Mouse (Mus musculus) kidney, adult 18-20 months (tissue): ENCODE data around the gene Wdr6.
"Not testable (repeated sequence)": the region's sequence is repeated elsewhere in the genome, so short reads cannot be mapped to it uniquely, and the experiment has no call there.

Experiments
- DNase-seq: peaks from one replicate; pipeline ENCODE4 v3.0.0; 2021

Wdr6 gene

DNA sequence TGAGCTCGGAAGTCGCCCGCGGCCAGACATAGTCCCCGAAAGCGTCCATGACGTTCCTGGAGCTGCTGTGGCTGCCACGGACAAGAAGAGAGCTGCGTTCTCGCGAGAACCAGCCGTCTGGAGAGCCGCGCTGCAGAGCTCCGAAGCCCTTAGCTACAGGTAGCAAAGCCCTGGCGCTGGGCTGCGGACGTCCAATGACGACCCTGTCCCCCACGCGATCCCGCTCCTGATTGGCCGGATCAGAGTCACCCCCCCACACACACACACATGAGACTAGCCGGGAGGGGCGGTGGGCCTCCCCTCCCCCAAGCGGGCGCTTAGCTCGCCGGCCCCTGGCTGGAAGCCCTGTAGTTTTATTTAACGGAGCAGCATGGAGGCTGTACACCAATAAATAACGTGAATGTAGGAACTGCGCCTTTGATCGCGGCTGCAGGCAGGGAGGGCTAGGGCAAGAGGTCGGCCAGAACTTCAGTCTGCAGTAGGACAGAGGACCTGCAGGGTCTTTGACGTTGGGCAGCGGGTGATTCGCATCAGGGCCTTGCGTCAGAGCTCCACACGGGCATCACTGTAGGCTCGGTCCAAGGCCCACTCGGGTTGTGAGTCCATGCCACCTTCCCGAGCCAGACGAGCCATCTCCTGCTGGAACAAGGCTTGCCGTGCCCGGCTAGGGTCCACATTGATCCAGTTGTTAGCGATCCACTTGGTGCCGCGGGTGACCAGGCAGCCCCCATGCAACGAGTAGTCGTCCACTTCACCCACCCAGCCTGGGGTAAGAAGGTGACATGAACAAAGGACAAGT lies at the start of gene Wdr6:
Gene Wdr6 (minus strand): TSS at position 195 of the 799 bp plus-strand sequence.
- peak; percentile 89 for DNase-seq

GRCm38 (mm10) chr9:108628141-108628540 lies 49.6 kb upstream of the Wdr6 start:
- DNase-seq = no peak

DNA sequence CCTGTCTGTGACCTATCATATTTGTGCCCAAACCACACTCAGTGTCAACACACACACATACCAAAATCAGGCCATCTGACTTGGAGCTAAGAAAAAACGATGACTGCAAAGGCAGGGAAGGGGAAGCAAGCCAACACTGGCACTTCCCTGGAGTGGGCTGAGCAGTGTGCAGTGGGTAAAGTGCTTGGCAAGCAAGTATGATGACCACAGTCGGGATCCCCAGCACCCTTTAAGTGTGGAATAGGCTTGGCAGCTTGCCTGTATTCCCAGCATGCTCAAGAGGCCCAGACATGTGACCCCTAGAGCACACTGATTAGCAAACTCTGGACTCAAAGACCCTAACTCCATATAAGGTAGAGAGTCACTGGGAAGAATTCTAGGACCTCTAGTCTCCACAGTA lies 48.0 kb upstream of the Wdr6 start:
- DNase-seq = peak; percentile 23

DNA sequence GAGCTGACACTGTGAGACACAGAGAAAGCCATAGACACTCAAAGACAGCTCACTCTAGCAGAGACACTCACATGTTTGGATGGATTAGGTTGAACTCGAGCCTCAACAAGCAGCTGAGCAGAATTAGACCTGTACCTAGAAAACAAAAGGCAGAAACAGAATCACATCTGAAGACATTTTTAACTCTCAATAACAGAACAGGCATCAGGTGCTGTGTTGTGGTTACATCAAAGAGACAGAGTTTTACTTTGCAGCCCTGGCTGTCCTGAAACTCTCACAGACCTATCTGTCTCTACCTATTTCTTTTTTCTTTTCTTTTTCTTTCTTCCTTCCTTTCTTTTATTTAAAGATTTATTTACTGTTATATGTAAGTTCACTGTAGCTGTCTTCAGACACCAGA lies 38.8 kb upstream of the Wdr6 start:
- DNase-seq = no peak

DNA sequence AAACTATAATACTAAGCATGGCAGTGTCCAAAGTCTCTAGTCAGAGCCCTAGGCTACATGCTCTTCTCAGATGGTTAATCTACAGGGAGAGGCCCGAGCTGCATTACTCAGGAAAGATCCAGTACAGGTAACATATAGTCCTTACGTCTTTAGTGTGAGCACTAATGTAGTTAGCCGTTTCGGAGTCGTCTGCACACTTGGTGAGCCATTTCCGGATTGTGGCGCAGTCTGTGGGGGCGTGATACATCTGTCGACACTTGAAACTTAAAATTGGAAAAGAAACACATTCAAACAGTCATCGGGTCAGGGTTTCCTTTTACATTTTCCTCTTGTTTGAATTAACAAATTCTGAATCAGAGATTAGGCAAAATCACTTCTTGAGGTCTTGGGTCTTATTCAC lies 32.9 kb upstream of the Wdr6 start:
- no peak for DNase-seq

- no peak for DNase-seq
Observed at GRCm38 (mm10) chr9:108608889-108609288, 30.4 kb upstream of the Wdr6 start.

DNA sequence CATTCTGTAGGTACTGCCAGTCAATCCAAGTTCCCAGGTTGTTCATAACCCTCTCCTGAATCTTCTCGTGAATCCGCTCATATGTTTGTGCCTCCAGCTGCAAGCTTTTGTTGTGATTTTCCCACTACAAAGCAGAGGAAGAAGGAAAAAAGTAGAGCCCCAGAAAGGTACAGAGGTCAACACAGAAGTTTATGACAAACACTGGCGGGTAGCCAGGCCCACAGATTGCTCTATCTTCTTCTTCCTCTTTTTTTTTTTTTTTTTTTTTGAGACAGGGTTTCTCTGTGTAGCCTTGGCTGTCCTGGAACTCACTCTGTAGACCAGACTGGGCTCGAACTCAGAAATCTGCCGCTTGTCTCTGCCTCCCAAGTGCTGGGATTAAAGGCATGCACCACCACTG lies 29.4 kb upstream of the Wdr6 start:
- DNase-seq = not testable (repeated sequence)

- DNase-seq = no peak
Observed at GRCm38 (mm10) chr9:108601986-108602385, 23.4 kb upstream of the Wdr6 start.

- no peak for DNase-seq
Observed at GRCm38 (mm10) chr9:108600011-108600410, 21.5 kb upstream of the Wdr6 start.

DNA sequence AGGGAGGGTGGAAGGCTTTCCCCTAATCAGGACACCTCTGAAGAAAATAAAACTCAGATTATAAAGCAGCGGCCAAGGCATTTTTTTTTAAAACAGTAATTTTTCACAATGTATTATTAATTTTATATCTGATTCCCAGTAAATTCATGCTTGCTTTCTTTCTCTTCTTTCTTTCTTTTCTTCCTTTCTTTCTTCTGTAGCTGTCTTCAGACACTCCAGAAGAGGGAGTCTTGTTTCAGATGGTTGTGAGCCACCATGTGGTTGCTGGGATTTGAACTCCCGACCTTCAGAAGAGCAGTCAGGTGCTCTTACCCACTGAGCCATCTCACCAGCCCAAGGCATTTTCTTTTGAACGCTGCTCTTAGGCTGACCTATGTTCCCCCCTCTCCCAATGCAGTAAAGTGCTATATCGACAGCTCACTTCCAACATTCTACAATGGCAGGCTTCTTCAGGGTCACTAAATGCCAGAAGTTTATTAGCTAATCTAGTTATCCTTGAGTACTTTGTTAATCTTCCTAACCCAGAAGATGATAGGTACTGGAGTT lies 20.6 kb upstream of the Wdr6 start:
- no peak for DNase-seq

DNA sequence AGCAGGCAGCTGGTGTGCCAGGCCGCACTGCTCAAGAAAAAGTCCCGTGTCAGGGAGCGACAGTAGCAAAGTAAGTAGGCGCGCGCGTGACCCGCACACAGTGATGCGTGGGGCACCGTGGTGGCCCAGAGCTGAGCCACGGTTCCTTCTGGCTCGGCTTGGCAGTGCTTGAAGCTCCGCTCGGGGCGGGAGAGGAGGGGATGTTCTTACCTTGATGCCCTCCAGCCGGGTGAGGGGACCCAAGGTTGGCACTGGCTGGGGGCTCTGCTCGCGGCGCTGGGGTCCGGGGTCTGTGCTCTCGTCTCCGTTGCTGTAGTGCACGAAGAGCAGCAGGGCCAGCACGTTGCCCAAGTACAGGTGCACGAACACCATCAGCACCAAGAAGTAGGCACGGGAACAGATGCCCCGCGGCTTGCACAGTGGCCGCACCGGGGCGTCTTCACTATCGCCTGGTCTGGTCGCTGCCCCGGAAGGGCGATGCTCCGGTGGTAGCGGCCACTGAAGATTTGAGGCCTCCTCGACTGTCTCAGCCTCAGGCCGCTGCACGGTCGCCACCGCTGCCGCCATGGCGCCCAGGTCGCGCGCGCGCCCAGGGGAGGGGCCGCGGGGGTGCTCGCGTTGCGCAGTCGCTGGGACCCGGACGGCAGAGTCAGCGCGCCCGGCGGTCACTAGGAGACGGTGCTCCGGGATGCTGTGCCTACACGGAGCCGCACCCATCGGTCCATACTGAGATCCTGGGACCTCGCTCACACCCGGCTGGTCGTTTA lies 18.6 kb upstream of the Wdr6 start, which contains the start of gene P4htm:
Gene P4htm (minus strand): TSS at position 670 of the 767 bp plus-strand sequence.
- peak; percentile 64 for DNase-seq

- DNase-seq = no peak
Observed at GRCm38 (mm10) chr9:108594354-108594753, 15.8 kb upstream of the Wdr6 start.

- DNase-seq = no peak
Observed at GRCm38 (mm10) chr9:108591462-108591861, 12.9 kb upstream of the Wdr6 start.

- DNase-seq = no peak
Observed at GRCm38 (mm10) chr9:108589229-108589628, 10.7 kb upstream of the Wdr6 start.

DNA sequence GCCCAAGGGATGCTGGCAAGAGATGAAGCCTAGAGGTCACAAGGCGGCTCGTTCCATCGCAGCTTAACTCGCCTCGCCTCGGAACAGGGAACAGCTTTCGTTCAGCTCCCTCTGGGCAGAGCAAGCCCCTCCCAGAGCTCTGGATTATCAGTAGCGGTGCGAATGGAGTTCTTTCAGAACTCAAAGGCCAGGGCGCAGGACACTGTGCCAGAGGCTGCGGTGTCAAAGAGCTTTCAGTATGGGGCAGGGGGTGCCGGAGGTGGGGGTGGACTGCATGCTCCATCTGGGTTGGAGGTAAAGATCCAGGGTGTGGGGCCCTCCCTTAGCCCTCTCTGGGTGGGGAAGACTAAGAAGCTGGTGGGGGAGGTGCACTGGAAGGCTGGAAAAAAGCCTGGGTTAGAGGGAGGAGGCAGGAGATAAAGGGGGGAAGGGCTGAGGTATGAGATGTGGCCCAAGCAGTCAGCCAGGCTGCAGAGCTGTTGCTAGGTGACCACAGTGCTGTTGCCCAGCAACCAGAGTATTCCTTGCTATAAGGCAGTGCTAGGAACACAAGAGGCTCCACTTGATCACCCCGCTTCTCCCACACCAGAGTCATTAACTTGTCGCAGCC lies 9.1 kb upstream of the Wdr6 start:
- DNase-seq = peak; percentile 21

DNA sequence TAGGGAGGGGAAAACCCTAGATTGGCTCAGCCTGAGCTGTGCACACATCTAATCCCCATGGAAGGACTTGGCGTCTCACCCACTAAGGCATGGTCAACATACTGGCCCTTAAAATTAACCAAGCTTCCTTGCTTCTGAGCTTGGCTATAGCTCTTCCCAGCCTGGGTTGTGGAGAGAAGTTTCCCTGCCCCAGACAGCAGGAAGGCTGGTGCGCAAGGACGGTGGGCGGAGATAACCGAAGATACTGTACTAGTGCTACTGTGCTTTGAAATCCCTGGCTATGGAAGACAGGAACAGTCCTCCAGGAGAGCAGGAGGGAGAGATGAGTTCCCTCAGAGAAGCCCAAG lies 778 bp upstream of the Wdr6 start:
- DNase-seq = no peak

- peak; percentile 27 for DNase-seq
Observed at GRCm38 (mm10) chr9:108577934-108578544, 500 bp downstream of the Wdr6 start.

GRCm38 (mm10) chr9:108577025-108577424 lies 1.5 kb downstream of the Wdr6 start:
- DNase-seq = no peak

DNA sequence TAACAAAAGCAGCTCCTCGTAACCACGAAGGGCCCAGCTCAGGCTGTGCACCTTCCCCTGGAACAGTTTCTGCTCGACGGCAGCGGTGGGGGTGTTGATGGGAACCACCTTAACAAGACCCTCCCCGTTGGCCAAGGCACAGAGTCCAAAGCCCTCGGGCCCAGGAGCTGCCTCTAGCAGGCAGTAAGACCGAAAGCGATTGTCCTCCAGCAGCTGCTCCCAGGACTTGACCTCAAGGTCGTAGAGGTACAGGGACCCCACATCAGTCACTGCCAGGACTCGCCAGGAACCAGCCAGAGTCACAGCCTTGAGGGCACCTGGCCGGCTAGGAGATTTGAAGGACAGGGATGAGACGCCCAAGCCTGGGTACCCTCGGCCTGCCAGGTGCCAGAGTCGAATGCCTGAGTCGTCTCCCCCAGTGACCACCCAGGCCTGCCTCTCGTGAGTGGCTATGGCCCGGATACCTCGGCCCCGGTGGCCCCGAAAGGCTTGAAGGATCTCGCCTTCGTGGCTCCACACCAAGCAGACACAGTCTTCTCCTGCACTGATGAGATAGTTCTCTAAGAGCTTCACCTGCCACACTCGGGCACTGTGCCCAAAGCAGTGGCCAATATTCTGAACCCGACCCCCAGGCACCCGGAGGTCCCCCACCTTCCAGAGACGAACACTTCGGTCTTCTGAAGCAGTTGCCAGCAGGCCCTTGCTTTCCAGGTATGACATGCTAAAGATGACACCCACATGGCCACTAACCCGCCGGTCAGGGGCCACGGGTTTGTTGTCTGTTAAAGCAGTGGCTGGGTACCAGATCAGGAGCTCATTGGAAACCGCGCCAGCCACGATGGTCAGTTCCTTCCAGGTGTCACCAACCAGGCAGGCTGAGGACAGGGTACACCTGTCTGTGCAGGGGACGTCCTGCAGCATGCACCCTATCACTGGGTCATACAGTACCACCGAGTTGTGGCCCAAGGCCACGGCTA lies 2.9 kb downstream of the Wdr6 start:
- no peak for DNase-seq

DNA sequence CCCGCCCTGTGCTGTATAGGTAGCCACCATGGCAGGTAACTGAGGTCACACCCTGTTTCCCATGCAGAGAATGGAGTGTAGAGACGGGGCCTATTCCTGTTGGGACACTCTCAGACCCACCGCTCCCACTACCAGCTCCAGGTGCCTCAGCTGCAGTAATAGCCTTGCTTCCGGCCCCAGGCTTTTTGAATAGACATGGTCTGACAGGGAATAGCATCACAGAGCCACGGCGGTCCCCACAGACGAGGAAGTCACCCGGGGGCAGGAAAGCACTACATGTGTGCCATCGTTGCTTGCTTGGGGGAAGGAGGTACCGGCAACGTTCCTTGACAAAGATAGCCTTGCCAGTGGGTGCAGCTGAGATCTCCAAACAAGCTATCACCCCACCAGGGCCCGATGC lies 3.6 kb downstream of the Wdr6 start:
- DNase-seq = no peak

- DNase-seq = peak; percentile 52
Observed at GRCm38 (mm10) chr9:108573774-108574690, 4.5 kb downstream of the Wdr6 start.
